Mouse (Mus musculus) spleen, postnatal 0 days (tissue): ENCODE data around the gene Zscan4e. TPM values are rescaled to one million over a fixed set of nuclear protein-coding genes. Genes with fewer than 3 reads are reported as not detected.

Experiments used
- polyA plus RNA-seq: library from polyadenylated mRNA; unstranded; fragments of >200 nt; fragmentation: Nextera tagmentation; extraction: Ambion mirVana; gene quantifications from 2 replicates; pipeline ENCODE4 v1.2.1, GENCODE M21; 2015

Zscan4e gene
- polyA plus RNA-seq: not detected in 2 replicates

DNA sequence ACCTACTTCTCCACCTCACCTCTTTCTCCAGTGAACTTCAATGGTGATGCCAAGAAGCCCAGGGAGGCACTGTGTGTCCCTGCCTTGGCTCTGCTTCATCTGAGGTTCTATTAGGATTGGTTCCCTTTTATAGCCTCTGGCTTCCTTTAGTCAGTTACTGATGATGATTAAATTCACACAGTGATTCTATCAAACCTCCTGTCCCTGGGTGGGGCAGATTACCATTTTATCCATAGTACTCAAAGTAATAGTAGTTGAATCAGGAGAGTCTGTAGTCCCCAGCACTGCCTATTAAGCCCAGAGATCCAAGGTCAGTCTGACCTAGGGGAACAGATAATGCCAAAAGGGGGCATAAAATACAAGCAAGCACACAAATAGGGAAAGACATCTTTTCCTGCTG is at the start of gene Zscan4e:
TSS of gene Zscan4e (minus strand) at position 101 of the 400 bp plus-strand sequence.

Other genes starting within 250 kb of the Zscan4e start
- not detected in 2 replicates for gene Zscan4-ps1, start 241.0 kb downstream of the Zscan4e start, polyA plus RNA-seq
- not detected in 2 replicates for gene Zscan4d, start 144.5 kb downstream of the Zscan4e start, polyA plus RNA-seq
- gene Zscan4f, start 87.2 kb upstream of the Zscan4e start, polyA plus RNA-seq: not detected in 2 replicates
- not detected in 2 replicates for gene Zscan4-ps2, start 203.6 kb upstream of the Zscan4e start, polyA plus RNA-seq